Mouse (Mus musculus): ENCODE results near the gene Blnk. TPM values are rescaled to one million over a fixed set of nuclear protein-coding genes. Genes with fewer than 3 reads are reported as not detected.

Blnk gene
- polyA plus RNA-seq, 1 experiment from 2014 or later = 4.9 TPM

DNA sequence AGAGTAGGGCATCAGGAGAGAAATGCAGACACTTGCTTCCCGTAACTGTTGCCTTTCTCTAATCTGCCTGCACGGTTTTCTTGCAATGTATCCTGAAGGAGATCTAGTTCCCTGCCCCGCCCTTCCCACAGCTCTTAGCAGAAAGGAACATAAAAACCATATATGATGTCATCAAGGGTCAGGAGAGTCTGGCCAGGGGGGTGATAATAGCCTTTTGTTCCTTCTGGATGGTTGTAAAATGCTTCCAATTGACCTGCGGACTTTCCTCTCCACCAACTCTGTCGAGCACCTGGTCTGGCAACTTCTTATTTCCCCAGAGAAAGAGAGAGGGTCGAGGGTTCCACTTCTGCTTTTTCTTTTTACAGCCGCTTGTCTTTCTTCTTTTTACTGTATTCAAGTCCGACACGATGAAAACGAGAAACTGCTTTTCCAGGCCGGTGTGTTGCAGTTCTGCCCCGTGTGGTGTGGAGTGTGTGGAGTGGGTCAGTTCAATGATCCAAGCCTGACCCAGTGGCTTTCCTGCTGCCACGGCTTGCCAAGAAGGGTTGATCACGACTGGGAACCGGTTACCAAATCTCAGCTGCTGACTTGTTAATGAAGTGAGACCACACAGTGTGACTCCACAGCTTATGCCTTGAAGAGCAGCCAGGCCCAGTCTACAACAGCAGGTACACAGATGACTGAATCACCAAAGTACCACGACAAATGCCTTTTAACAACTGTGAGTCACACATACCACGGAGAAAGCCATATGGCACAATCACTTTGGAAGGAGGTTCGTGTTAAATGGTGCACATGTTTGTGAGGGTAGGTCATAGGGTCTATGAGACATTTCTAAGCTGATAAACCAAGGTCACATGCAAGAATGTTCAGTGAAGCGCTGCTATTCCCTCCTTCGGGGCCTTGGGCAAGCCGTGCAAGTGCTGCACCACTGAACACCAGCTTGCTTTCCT, 1.4 kb upstream of the Blnk start:
- H3K4me2 ChIP-seq (ENCODE audit: low read depth, low read length) = peak overlapping the region; percentile 16; the same call in 1 of the 2 replicates
- no peak overlapping the region for H3K9ac ChIP-seq (replicated peaks)
- H3K4me1 ChIP-seq (ENCODE audit: insufficient read depth) = peaks cover 10% of the 10 kb centered on the region
- H3K27ac ChIP-seq (ENCODE audit: low read depth) = peak overlapping the region; percentile 59
- DNase-seq = peak; percentile 19
- H3K27me3 ChIP-seq (ENCODE audit: insufficient read depth, low read length) = no peaks in the 10 kb centered on the region
- 33% methylated on average over 21 of the region's 21 CpGs for WGBS (ENCODE audit: insufficient replicate concordance)
- H3K9me3 ChIP-seq (ENCODE audit: low read length) = no peaks in the 10 kb centered on the region
- H3K36me3 ChIP-seq (replicated peaks; ENCODE audit: insufficient read depth, low read length) = no peaks in the 10 kb centered on the region
- no peak; the same call in 1 of the 2 replicates for TF ChIP-seq EP300 (IDR thresholded peaks at IDR 0.05; ENCODE audit: low read depth)
- no peak for TF ChIP-seq CTCF (IDR thresholded peaks at IDR 0.05; ENCODE audit: low read depth)
- ATAC-seq = 0 out of 2 replicates have a peak, but pooled peaks have one; percentile 17
- H3K4me3 ChIP-seq (ENCODE audit: low read depth, low read length) = no peak overlapping the region

DNA sequence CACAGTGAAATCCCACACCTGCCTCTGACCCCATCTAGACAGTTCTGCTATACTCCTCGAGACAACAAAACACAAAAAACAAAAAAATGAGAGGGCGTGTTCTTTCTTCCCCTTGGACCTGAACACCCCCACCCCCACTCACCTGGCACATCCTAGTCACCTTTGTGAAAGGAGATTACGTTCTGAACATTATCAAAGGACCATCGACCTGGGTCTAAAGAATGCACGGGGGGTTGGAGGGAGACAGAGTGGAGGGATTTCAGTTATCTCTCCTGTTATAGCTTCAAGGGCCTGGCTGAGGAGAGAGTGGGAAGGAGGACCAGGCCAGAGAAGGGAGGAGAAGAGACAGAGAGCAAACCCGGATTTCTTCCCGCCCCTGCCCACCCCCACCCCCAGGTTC, 576 bp upstream of the Blnk start:
- DNase-seq (no peak), ATAC-seq (no peak)
- Histone ChIP-seq H3K9me3 (ENCODE audit: low read length) (no peaks in the 10 kb centered on the region), H3K27ac (ENCODE audit: low read depth) (peak overlapping the region; percentile 59; the same call in 1 of the 2 replicates), H3K27me3 (ENCODE audit: insufficient read depth, low read length) (no peaks in the 10 kb centered on the region), H3K9ac (replicated peaks) (no peak overlapping the region), H3K4me1 (ENCODE audit: insufficient read depth) (peaks cover 10% of the 10 kb centered on the region), H3K36me3 (replicated peaks; ENCODE audit: insufficient read depth, low read length) (no peaks in the 10 kb centered on the region), H3K4me2 (ENCODE audit: low read depth, low read length) (no peak overlapping the region; the same call in 1 of the 2 replicates), H3K4me3 (ENCODE audit: low read depth, low read length) (no peak overlapping the region)
- TF ChIP-seq EP300 (IDR thresholded peaks at IDR 0.05; ENCODE audit: low read depth) (no peak), CTCF (IDR thresholded peaks at IDR 0.05; ENCODE audit: low read depth) (no peak)
- WGBS (ENCODE audit: insufficient replicate concordance) = 46% methylated on average over 7 of the region's 7 CpGs

DNA sequence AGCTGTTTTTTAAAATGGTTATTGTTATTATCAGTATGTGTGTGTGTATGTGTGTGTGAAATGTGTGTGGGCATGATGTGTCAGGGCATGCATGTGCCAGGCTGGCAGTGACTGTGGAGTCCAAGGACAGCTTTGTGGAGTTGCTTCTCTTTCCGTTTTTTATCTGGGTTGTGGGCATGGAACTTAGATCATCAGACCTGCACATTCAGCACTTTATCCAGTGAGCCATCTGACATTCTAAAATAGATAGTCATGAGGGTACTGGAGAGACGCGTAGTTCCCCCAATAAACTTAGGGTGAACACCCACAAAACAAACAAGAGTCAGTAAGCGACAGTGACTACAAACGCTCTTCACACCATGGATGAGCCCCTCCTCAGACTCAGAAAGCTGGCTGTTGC, 979 bp downstream of the Blnk start:
- ATAC-seq = no peak
- no peak for DNase-seq
- Histone ChIP-seq H3K36me3 (replicated peaks; ENCODE audit: insufficient read depth, low read length) (no peaks in the 10 kb centered on the region), H3K9me3 (ENCODE audit: low read length) (no peaks in the 10 kb centered on the region), H3K4me1 (ENCODE audit: insufficient read depth) (peaks cover 1% of the 10 kb centered on the region; the same call in 1 of the 2 replicates), H3K27me3 (ENCODE audit: insufficient read depth, low read length) (no peaks in the 10 kb centered on the region), H3K9ac (replicated peaks) (peak overlapping the region; percentile 16; the same call in 1 of the 2 replicates), H3K4me2 (ENCODE audit: low read depth, low read length) (peak overlapping the region; percentile 31), H3K27ac (ENCODE audit: low read depth) (peak overlapping the region; percentile 41; the same call in 1 of the 2 replicates), H3K4me3 (ENCODE audit: low read depth, low read length) (peak overlapping the region; percentile 25)
- TF ChIP-seq EP300 (IDR thresholded peaks at IDR 0.05; ENCODE audit: low read depth) = no peak
- TF ChIP-seq CTCF (IDR thresholded peaks at IDR 0.05; ENCODE audit: low read depth) = no peak
- WGBS (ENCODE audit: insufficient replicate concordance) = 59% methylated on average over 5 of the region's 5 CpGs

DNA sequence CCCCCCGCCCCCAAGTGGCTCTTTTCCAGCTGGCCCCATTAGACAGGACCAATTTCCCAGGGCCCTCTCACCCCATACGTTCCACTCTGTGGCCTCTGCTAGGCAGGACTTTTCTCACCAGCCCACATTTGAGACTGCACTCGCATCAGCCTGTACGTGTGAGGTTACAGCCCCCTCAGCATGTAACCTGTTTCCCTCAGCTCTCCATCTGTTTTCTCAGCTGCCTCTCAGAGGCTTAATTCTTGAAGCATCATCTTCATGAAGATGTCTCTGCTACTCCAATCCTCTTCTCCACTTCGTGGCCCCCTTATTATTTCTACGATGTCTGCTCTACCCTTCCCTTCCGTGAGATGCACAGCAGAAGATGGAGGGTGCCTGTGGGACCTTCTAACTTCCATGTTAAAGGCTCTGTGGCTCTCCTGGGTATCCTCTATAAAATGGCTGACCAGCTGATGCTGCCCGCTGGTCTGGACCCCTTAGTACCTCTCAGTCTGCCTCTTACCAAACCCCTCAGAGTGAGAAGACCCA, 1.8 kb downstream of the Blnk start:
- H3K4me3 ChIP-seq (ENCODE audit: low read depth, low read length) = no peak overlapping the region; the same call in 1 of the 2 replicates

DNA sequence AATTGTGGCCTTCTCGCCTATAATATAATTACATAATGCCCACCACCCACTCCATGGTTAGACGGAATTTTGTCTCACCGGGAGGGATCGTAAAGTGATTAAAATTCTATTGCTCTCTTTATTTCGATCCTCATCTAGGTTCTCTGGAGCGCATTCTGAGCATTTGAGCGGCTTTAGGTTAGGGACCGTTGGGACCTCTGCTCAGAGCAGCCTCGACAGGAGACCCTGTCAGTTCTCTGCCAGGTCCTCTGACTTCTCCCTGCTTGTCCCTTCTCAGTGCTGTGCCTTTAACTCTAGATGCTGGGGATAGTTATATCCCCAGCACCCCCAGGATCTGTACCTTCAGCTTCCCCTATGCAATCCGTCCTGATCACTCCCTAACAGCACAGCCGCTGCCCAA, 2.2 kb downstream of the Blnk start:
- H3K27ac ChIP-seq (ENCODE audit: low read depth) = no peak overlapping the region
- H3K9me3 ChIP-seq (ENCODE audit: low read length) = no peaks in the 10 kb centered on the region
- H3K36me3 ChIP-seq (replicated peaks; ENCODE audit: insufficient read depth, low read length) = no peaks in the 10 kb centered on the region
- no peak overlapping the region for H3K9ac ChIP-seq (replicated peaks)
- H3K4me1 ChIP-seq (ENCODE audit: insufficient read depth) = no peaks in the 10 kb centered on the region
- no peaks in the 10 kb centered on the region for H3K27me3 ChIP-seq (ENCODE audit: insufficient read depth, low read length)
- 82% methylated on average over 11 of the region's 11 CpGs for WGBS (ENCODE audit: insufficient replicate concordance)
- DNase-seq = no peak
- TF ChIP-seq CTCF (IDR thresholded peaks at IDR 0.05; ENCODE audit: low read depth) (no peak), EP300 (IDR thresholded peaks at IDR 0.05; ENCODE audit: low read depth) (no peak)
- peak overlapping the region; percentile 31 for H3K4me2 ChIP-seq (ENCODE audit: low read depth, low read length)
- no peak for ATAC-seq
- no peak overlapping the region for H3K4me3 ChIP-seq (ENCODE audit: low read depth, low read length)

More for the DNA sequence above, 1.8 kb downstream of the Blnk start:
- DNase-seq (no peak), ATAC-seq (no peak)
- 62% methylated on average over 8 of the region's 8 CpGs for WGBS (ENCODE audit: insufficient replicate concordance)
- no peak overlapping the region for H3K9ac ChIP-seq (replicated peaks)
- TF ChIP-seq CTCF (IDR thresholded peaks at IDR 0.05; ENCODE audit: low read depth) (no peak), EP300 (IDR thresholded peaks at IDR 0.05; ENCODE audit: low read depth) (no peak)
- H3K27me3 ChIP-seq (ENCODE audit: insufficient read depth, low read length) = no peaks in the 10 kb centered on the region
- peak overlapping the region; percentile 31 for H3K4me2 ChIP-seq (ENCODE audit: low read depth, low read length)
- no peaks in the 10 kb centered on the region for H3K9me3 ChIP-seq (ENCODE audit: low read length)
- no peaks in the 10 kb centered on the region for H3K4me1 ChIP-seq (ENCODE audit: insufficient read depth)
- H3K36me3 ChIP-seq (replicated peaks; ENCODE audit: insufficient read depth, low read length) = no peaks in the 10 kb centered on the region
- H3K27ac ChIP-seq (ENCODE audit: low read depth) = no peak overlapping the region

DNA sequence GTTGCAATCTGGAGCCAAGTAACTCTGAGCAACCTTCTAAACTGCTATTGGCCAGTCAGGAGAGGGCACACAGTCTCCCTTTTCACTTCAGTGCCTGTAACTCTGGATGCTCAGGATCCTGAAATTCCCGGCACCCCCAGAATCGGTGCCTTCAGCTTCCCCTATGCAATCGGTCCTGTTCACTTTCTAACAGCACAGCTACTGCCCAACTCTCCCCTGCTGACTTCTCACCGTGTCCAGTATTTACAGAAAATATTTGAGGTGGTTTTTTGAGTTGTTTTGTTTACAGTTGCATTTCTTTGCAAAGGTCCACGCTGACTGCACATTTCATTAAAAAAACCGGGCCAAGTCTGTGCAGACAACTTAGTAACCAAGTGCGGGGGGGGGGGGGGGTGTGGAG, 2.7 kb downstream of the Blnk start:
- DNase-seq (no peak), ATAC-seq (no peak)
- no peaks in the 10 kb centered on the region for H3K36me3 ChIP-seq (replicated peaks; ENCODE audit: insufficient read depth, low read length)
- no peaks in the 10 kb centered on the region for H3K27me3 ChIP-seq (ENCODE audit: insufficient read depth, low read length)
- H3K4me2 ChIP-seq (ENCODE audit: low read depth, low read length) = peak overlapping the region; percentile 38
- no peak for TF ChIP-seq EP300 (IDR thresholded peaks at IDR 0.05; ENCODE audit: low read depth)
- no peak overlapping the region for H3K27ac ChIP-seq (ENCODE audit: low read depth)
- WGBS (ENCODE audit: insufficient replicate concordance) = 63% methylated on average over 7 of the region's 7 CpGs
- H3K9ac ChIP-seq (replicated peaks) = no peak overlapping the region
- no peaks in the 10 kb centered on the region for H3K9me3 ChIP-seq (ENCODE audit: low read length)
- no peaks in the 10 kb centered on the region for H3K4me1 ChIP-seq (ENCODE audit: insufficient read depth)
- H3K4me3 ChIP-seq (ENCODE audit: low read depth, low read length) = no peak overlapping the region
